Mouse (Mus musculus) G1E (cell line): ENCODE measurements around the gene Hmx1. TPM values are rescaled to one million over a fixed set of nuclear protein-coding genes. Genes with fewer than 3 reads are reported as not detected.

Source experiments
- ATAC-seq: 2 replicates; pipeline ENCODE4 v1.8.0; 2016; ENCODE audit warnings: mild to moderate bottlenecking; ENCODE audit not compliant: insufficient number of reproducible peaks, poor library complexity, low FRiP score, severe bottlenecking; ENCODE audit errors: extremely low read depth
- DNase-seq: peaks from one replicate; pipeline ENCODE4 v3.0.0; 2012; ENCODE audit warnings: low spot score
- H3K27me3 ChIP-seq: 2 replicates; pipeline ENCODE4 v1.6.1; 2012; ENCODE audit warnings: mild to moderate bottlenecking, low read length, inconsistent platforms; ENCODE audit not compliant: insufficient read depth
- H3K36me3 ChIP-seq: replicated peaks from 2 replicates; pipeline ENCODE3; 2012; ENCODE audit warnings: mild to moderate bottlenecking, inconsistent platforms
- H3K4me1 ChIP-seq: 2 replicates; pipeline ENCODE4 v1.6.1; 2012; ENCODE audit warnings: low read depth, low read length, inconsistent platforms, mixed read lengths; ENCODE audit not compliant: insufficient read depth
- H3K4me3 ChIP-seq: 2 replicates; pipeline ENCODE4 v1.5.1; 2012; ENCODE audit warnings: low read depth, mild to moderate bottlenecking, inconsistent platforms, low read length, moderate library complexity, mixed read lengths
- H3K9me3 ChIP-seq: replicated peaks from 2 replicates; pipeline ENCODE4 v1.6.1; 2012; ENCODE audit warnings: inconsistent platforms
- CTCF ChIP-seq: IDR thresholded peaks from 2 replicates; pipeline ENCODE4 v1.5.1; 2012; ENCODE audit warnings: low read depth, low read length, inconsistent platforms, mixed read lengths
- GATA1 ChIP-seq: IDR thresholded peaks from 2 replicates; pipeline ENCODE4 v1.6.1; 2012; ENCODE audit warnings: borderline replicate concordance, low read length, inconsistent platforms, mixed read lengths
- GATA2 ChIP-seq: IDR thresholded peaks from 2 replicates; pipeline ENCODE4 v1.6.1; 2012; ENCODE audit warnings: low read depth, low read length, inconsistent platforms, borderline replicate concordance
- POLR2AphosphoS5 ChIP-seq: IDR thresholded peaks from 2 replicates; pipeline ENCODE4 v1.6.1; 2012; ENCODE audit warnings: low read depth, low read length, inconsistent platforms; ENCODE audit not compliant: insufficient replicate concordance
- TAL1 ChIP-seq: conservative IDR thresholded peaks from 2 replicates; pipeline ENCODE4 v1.6.1; 2012; ENCODE audit warnings: low read depth, low read length, inconsistent platforms, mixed read lengths
- polyA plus RNA-seq: library from polyadenylated mRNA; stranded (reverse); fragments of >175 nt; gene quantifications from 2 replicates; pipeline ENCODE4 v1.2.3, GENCODE M21; 2012
- total RNA-seq, 2 experiments: library from RNA; stranded (forward) in 1 of 2; stranded (reverse) in 1 of 2; fragments of 200-1000 nt in 1 of 2; fragments of >200 nt in 1 of 2; fragmentation: Nextera tagmentation in 1 of 2; gene quantifications; 2 replicates each; pipeline ENCODE4 v1.2.3; 2014 to 2017

Gene Hmx1
- total and polyA plus RNA-seq, 3 experiments: not detected

- H3K36me3 ChIP-seq: no peaks in the 10 kb centered on the region
- ATAC-seq (no peak), DNase-seq (no peak)
- TF ChIP-seq CTCF (no peak), GATA1 (no peak), GATA2 (no peak), TAL1 (no peak), POLR2AphosphoS5 (no peak)
- no peaks in the 10 kb centered on the region for H3K4me1 ChIP-seq
- peaks cover 19% of the 10 kb centered on the region; the same call in 1 of the 2 replicates for H3K27me3 ChIP-seq
- no peak overlapping the region for H3K4me3 ChIP-seq
- H3K9me3 ChIP-seq: no peaks in the 10 kb centered on the region
These were observed 8.9 kb downstream of the Hmx1 start for GRCm38 (mm10) chr5:35397642-35398309.

GRCm38 (mm10) chr5:35398310-35398910 is 9.5 kb downstream of the Hmx1 start:
- TF ChIP-seq CTCF: no peak
- TF ChIP-seq GATA2: no peak
- TF ChIP-seq GATA1: no peak
- TF ChIP-seq POLR2AphosphoS5: no peak
- TF ChIP-seq TAL1: no peak
- Histone ChIP-seq H3K9me3 (no peaks in the 10 kb centered on the region), H3K36me3 (no peaks in the 10 kb centered on the region), H3K4me1 (no peaks in the 10 kb centered on the region), H3K4me3 (no peak overlapping the region), H3K27me3 (peaks cover 19% of the 10 kb centered on the region; the same call in 1 of the 2 replicates)
- ATAC-seq (no peak), DNase-seq (no peak)

- TF ChIP-seq GATA1: no peak
- TF ChIP-seq TAL1: no peak
- TF ChIP-seq GATA2: no peak
- no peak for TF ChIP-seq POLR2AphosphoS5
- no peak for TF ChIP-seq CTCF
- DNase-seq (no peak), ATAC-seq (no peak)
- no peak overlapping the region for H3K4me3 ChIP-seq
- H3K36me3 ChIP-seq: no peaks in the 10 kb centered on the region
- no peaks in the 10 kb centered on the region for H3K4me1 ChIP-seq
- H3K27me3 ChIP-seq: peaks cover 19% of the 10 kb centered on the region; the same call in 1 of the 2 replicates
- H3K9me3 ChIP-seq: no peaks in the 10 kb centered on the region
These were observed 10.2 kb downstream of the Hmx1 start for GRCm38 (mm10) chr5:35399061-35399460.

GRCm38 (mm10) chr5:35399704-35400320 is 10.9 kb downstream of the Hmx1 start:
- DNase-seq: no peak
- Histone ChIP-seq H3K27me3 (peaks cover 19% of the 10 kb centered on the region; the same call in 1 of the 2 replicates), H3K9me3 (no peaks in the 10 kb centered on the region), H3K4me3 (no peak overlapping the region), H3K4me1 (no peaks in the 10 kb centered on the region), H3K36me3 (no peaks in the 10 kb centered on the region)
- TF ChIP-seq GATA1 (no peak), CTCF (no peak), TAL1 (no peak), GATA2 (no peak), POLR2AphosphoS5 (no peak)
- ATAC-seq: no peak

- TF ChIP-seq TAL1 (no peak), GATA2 (no peak), POLR2AphosphoS5 (no peak), CTCF (no peak), GATA1 (no peak)
- DNase-seq (no peak), ATAC-seq (no peak)
- Histone ChIP-seq H3K4me3 (no peak overlapping the region), H3K4me1 (no peaks in the 10 kb centered on the region), H3K36me3 (no peaks in the 10 kb centered on the region), H3K9me3 (no peaks in the 10 kb centered on the region), H3K27me3 (peaks cover 13% of the 10 kb centered on the region; the same call in 1 of the 2 replicates)
These were observed 12.3 kb downstream of the Hmx1 start for GRCm38 (mm10) chr5:35401240-35401639.

GRCm38 (mm10) chr5:35407411-35407930 is 18.6 kb downstream of the Hmx1 start:
- H3K36me3 ChIP-seq: no peaks in the 10 kb centered on the region
- no peak for TF ChIP-seq GATA1
- no peak for TF ChIP-seq POLR2AphosphoS5
- no peak for TF ChIP-seq GATA2
- no peak for TF ChIP-seq TAL1
- TF ChIP-seq CTCF: no peak
- H3K27me3 ChIP-seq: no peaks in the 10 kb centered on the region
- H3K4me3 ChIP-seq: no peak overlapping the region
- no peaks in the 10 kb centered on the region for H3K9me3 ChIP-seq
- no peak for ATAC-seq
- no peak for DNase-seq
- no peaks in the 10 kb centered on the region for H3K4me1 ChIP-seq
